Mouse (Mus musculus): ENCODE results near the gene Dpp3.
"Not testable (repeated sequence)": the region's sequence is repeated elsewhere in the genome, so short reads cannot be mapped to it uniquely, and the experiment has no call there.

Dpp3 gene

DNA sequence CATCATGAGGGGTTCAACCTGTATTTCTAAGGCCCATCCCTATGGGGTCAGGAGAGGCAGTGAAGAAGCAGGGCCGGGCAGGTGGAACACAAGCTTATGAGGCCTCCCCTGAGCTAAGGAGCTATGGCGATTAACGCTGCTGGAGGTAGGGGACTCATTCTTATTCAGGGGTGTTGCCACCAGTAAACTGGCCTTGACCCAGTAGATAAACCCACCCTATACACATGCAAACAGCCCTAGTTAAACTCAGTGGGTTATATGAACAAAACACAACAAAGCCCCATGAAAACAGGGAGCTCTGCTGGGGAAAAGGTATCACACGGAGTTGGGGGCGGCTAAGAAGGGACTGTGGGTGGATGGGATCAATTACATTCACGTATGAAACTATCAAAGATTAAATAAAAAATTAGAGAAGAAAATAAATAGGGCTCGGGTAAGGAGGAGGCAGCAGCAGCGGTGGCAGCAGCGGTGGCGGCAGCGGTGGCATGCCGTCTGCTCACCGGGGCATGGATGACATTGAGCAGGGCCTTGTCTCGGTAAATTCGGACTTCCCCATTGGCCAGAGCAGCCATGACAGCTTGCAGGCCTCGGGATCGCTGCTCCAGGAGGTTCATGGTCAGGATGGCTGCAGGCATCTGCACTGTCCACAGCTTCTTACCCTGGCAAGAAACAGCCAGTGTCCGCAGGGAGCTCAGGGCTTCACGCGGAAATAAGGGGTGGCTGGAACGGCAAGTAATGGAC lies 31.1 kb downstream of the Dpp3 start:
- no peak for DNase-seq (ENCODE audit: low spot score)

DNA sequence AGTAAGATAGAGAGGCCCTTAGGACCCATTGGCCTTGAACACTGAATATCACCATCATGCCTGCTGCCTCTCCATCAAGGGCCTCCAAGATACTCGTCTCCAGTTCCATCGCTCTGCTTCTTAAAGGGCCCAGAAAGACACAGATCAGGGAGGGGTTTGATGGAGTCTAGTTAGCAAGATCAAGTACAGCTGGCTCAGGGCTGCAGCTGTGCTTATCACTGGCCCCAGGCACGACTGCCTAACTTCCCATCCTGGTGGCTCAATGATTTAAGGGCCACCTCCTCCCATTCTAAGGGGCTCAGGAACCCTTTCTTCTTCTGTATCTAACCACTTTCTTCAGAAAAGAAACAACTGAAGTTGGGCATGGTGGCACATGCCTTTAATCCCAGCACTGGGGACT lies 36.3 kb downstream of the Dpp3 start:
- no peak for DNase-seq (ENCODE audit: low spot score)

DNA sequence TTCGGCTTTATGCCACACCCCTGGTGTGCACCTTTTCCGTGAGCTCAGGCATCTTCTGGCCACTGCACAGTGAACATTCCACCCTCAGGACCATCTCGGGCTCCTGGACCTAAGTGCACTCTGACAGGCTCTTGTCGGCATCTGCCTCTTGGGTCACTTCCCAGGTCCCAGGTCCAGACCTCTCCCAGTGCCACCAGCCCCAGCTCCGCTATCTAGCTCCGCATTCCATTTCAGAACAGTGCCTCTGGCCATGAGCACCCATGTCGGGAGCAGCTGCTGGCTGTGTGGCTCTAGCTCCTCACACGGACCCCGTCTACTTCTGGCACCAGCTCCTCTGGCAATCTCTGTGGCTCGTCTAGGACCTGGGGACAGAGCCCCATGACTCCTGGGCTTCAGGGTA lies 38.3 kb downstream of the Dpp3 start:
- DNase-seq (ENCODE audit: low spot score), result no peak

DNA sequence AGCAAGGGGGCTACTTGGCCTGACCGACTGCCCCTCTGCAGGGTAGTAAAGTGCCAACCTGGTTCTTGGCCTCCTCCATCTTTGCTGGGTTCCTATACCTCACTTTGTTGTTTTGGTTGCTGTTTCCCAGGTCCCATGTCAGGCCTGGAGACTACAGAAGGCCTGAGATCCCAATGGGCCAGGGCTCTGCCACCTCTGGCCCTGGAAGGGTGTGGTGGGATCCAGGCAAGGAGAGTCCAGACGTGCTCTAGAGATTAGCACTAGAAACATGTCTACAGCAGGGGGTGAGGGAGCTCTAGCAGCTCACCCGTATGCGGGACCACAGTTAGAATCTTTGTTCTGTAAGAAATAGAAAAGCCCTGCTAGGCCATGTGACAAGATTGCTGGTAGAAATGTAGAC lies 44.1 kb downstream of the Dpp3 start:
- DNase-seq (ENCODE audit: low spot score), result no peak

DNA sequence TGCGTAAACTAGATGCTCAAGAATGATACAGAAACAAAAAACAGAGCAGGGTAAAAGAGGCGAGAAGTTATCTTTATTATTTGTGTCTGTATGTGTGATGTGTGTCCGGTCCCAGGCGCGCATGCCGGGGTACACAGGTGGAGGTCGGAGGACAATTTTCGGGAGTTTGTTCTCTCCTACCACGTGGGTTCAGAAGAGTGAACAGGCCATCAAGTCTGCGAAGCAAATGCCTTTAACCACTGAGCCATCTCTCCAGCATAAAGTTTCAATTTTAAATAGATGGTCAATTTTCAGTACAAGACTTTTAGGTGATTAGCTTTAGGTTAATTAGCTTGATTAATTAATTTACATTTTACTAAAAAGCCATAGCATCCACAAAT lies 48.8 kb downstream of the Dpp3 start:
- DNase-seq (ENCODE audit: low spot score), result no peak

DNA sequence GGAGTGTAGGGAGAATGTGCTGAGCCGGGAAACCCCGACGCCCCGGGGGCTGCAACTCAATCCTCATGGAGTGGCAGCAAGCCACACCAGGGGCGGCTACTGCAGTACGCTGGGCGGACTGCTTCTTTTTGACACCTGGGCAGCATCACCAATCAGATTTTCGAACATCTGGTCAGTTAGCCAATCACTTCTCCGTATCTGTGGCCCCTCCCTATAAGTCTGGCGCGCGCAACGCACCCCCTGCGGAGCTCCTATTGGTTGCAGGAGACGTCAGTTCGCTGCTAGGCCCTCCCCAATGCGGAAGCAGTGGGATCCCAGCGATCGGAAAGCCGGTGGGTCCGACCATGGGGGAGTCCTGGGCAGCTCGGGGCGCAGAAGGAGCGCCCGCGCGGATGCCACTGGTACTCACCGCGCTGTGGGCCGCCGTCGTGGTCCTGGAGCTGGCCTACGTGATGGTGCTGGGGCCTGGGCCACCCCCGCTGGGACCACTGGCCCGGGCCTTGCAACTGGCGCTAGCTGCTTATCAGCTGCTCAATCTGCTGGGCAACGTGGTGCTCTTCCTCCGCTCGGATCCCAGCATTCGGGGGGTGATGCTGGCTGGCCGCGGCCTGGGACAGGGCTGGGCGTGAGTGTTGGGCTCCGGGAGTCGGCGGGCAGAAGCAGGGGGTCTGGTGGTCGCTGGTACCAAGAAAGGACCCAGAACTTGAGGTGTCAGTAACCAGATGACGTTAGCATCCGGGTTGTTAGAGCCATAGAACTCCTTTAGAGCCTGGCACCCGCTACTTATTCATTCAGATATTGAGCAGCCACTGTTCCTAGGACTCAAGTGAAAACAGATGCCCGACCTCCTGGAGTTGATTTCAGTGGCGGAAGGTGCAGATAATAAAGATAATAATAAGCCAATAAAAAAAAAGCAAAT lies 49.4 kb downstream of the Dpp3 start, which contains the start of gene Zdhhc24:
Gene Zdhhc24, plus strand, starts transcription at position 264 of the 919 bp plus-strand sequence.
- peak; percentile 95 for DNase-seq (ENCODE audit: low spot score)

DNA sequence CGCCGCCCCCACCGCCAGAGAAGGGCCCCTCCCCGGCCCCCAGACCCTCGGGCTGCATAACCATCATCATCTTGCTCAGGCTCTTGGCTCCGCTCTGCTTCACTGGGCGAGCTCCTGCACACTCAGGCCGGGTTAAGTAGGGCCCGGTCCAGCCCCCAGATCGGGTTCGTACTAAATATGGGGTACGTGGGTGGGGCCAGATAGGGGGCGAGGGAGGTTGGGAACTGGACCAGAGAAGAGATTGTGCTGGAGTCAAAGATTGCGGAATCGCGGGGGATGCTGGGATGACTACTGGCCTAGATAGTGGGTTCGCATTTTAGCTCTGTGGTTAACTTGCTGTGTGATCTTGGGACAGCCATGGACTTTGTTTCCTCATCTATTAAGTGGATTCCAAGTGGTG lies 50.3 kb downstream of the Dpp3 start, which contains the start of gene Actn3:
Gene Actn3, minus strand, starts transcription at position 125 of the 400 bp plus-strand sequence.
- peak; percentile 75 for DNase-seq (ENCODE audit: low spot score)

DNA sequence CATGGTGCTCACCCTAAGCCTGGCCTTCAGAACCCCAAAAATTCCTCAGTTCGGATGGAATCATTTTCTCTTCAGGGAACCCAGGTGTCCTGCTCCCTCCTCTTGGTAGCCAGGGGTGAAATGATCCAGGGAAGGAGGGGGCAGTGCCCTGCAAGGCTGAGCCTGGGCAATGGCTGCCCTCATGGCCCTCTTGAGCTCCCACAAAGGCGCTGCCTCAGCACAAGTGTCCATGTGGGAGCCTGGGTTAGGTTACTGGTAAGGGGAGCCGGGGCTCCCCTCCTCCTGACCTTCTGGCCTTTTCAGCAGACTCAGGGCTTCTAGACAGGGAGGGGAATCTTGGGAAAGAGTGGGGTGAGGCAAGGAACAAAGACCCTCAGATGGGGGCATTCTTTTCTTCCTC lies 51.3 kb downstream of the Dpp3 start:
- DNase-seq (ENCODE audit: low spot score), result no peak

DNA sequence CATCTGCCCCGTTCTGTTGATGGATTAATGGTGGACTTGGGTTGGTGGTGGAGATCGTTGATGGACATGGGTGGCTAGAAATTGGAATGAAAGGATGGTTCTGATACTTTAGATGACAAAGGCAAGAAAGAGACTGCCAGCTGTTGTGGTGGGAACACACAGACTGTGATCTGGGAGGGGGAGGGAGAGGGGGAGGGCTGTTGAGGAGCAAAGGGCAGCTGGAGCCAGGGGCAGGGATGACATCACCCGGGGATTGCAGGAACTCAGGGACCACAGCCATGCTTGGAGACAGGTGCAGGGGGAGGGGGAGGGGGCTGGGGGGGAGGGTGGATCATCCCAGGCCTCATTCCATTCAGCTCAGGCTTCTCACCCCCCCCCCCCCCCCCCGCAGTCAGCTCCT lies 51.8 kb downstream of the Dpp3 start:
- DNase-seq (ENCODE audit: low spot score), result no peak

DNA sequence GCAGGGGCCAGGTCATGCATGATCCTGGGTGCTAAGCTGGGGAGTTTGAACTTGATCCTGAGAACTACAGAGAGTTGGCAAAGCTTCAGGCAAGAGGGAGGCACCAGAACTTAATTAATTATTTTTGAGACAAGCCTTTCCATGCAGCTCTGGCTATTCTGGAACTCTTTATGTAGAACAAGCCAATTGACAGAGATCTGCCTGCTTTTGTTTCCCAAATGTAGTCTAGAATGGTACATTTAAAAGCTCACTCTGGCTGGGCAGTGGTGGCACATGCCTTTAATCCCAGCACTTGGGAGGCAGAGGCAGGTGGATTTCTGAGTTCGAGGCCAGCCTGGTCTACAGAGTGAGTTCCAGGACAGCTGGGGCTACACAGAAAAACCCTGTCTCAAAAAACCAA lies 53.5 kb downstream of the Dpp3 start:
- DNase-seq (ENCODE audit: low spot score), result not testable (repeated sequence)

DNA sequence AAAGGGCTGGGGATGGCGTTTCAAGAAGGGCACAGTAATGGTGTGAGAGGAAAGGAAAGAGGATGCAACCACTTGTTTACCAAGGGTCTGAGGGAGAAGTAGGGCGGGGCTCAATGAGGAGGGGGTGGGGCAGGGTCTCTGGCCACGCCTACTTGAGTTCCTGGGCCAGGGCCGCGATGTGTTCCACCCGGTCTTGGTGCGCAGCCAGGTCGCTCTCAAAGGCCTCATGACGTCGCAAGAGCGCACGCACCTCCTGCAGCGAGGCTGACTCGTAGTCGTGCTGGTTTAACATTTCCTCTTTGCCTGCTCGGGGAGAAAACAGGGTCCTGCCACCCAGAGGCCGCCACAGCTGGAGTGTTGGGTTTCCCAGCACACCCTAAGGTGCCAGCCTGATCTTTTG lies 62.9 kb downstream of the Dpp3 start:
- DNase-seq (ENCODE audit: low spot score), result peak; percentile 48

DNA sequence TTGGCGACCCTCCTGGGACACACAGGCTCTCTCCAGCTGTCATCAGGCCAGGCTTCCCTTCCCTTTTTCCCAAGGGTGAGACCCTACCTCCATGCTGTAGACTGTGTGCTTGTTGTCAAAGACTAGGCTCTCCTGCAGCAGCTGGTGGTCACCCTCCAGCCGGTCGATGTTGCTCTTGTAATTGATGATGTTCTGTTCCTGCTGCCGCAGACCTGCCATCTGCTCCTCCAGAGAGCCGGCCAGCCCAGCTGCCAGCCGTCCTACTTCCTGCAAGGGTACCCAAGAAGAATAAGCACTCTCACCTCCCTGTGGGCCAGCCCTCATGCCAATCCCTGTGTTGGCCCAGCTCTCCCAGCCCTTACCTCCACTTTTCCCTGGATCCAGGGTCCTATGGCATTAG lies 65.0 kb downstream of the Dpp3 start:
- DNase-seq (ENCODE audit: low spot score), result no peak

DNA sequence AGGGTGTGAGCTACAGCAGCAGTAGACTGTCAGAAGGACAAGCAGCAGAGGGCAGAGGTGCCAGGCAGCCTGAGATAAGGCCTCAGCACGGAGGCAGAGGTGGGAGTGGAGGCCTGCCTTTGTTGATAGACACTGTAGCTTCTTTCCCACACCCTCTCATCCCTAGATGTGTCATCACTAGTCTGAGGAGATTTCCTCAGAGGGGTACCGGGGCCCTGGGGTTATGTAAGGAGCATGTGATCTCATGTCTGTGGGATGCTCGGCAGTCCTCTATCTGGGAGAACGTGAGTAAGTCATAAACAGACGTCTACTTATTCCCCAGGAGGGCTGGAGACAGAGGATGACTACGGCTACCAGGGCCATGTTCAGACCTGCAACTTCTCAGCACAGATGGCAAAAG lies 69.0 kb downstream of the Dpp3 start:
- DNase-seq (ENCODE audit: low spot score), result peak; percentile 41

Measured in testis, postnatal 14 days (tissue).